In the genomic region with DNA sequence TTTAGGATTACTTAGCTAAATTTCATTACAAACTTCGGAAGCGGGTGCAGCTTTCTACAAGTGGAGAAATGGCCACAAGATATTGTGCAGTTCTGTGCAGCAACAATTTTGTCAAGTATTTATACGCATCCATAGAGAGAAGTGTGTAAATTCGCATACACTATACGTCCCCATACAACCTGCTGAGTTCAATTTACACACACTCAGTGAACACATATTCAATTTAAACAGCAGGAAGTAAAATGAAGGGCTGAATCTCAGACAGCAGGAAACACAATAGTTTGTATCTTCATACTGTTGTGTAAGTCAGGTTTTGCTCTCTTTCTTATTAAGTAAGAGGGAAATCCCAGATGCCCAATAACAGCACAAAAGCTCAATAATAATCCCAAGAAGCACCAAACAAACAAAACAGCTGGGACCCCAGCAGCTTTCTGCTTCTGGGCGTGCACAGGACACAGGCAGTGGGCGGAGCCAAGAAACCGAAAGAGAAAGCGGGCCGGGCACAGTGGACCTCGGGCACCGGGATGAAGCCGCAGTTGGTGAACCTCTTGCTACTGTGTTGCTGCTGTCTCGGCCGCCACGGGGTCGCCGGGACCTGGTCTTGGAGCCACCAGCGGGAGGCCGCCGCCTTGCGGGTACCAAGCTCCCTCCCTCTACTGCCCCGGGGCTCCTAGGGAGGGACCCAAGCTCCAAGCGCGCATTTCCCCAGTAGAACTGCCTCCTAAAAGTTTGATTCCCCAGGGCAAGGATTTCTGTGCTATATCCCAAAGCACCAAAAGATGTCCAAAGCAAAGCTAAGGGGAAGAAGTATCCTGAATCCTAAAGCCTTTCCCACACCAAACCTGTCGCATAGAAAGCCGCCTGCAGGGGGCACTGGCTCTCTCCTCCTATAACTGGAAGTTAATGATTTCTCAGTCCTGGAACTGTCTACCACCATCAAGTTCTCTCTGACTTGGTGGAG, we compare ENCODE assay signal across 8 mouse cellular contexts. TPM values are rescaled to one million over a fixed set of nuclear protein-coding genes. Genes with fewer than 3 reads are reported as not detected.
DNase-seq lines count a peak whose midpoint lies in the region; ATAC-seq and TF ChIP-seq lines count a peak whose summit lies in the region.

A gene (plus strand): TSS at position 461 of the 961 bp plus-strand sequence.

- H3K36me3 ChIP-seq in lung, embryonic 14.5 days (ENCODE audit: insufficient read depth) = no peaks in the 10 kb centered on the region

- peak within 1 kb of the TSS; percentile 79 for H3K4me3 ChIP-seq in lung, embryonic 14.5 days (ENCODE audit: low read depth, low read length)

- TF ChIP-seq CTCF in lung, embryonic 14.5 days (IDR thresholded peaks at IDR 0.05; ENCODE audit: low read depth) = peak; percentile 77

- 10% methylated on average over 27 of the region's 27 CpGs for WGBS in lung, embryonic 14.5 days

- H3K4me1 ChIP-seq in lung, embryonic 14.5 days (ENCODE audit: insufficient read depth) = no peaks in the 10 kb centered on the region

- peak within 1 kb of the TSS; percentile 85 for H3K9ac ChIP-seq in lung, embryonic 14.5 days

- H3K4me2 ChIP-seq in lung, embryonic 14.5 days = peak within 1 kb of the TSS; percentile 54

- H3K27me3 ChIP-seq in lung, embryonic 14.5 days (ENCODE audit: insufficient read depth, low read length) = no peaks in the 10 kb centered on the region

- H3K27ac ChIP-seq in lung, embryonic 14.5 days (ENCODE audit: low read depth) = peak within 1 kb of the TSS; percentile 92

- peak; percentile 96 for ATAC-seq in frontal cortex, adult (ENCODE audit: low TSS enrichment)
- peak; percentile 94 to 97 for ATAC-seq in hematopoietic stem cell, adult 5-6 weeks (replicated peaks in 1 of 2; ENCODE audit: insufficient read depth in 1 of 2, low FRiP score in 2 of 2, low TSS enrichment in 1 of 2, low read depth in 1 of 2, poor library complexity in 2 of 2, severe bottlenecking in 2 of 2)
- ATAC-seq in lung, embryonic 14.5 days (ENCODE audit: insufficient read depth) = peak; percentile 94
- peak; percentile 84 for ATAC-seq in neutrophil, adult 5-6 weeks (ENCODE audit: extremely low read depth, insufficient number of reproducible peaks, low FRiP score, poor library complexity, severe bottlenecking)

- H3K9me3 ChIP-seq in lung, embryonic 14.5 days (ENCODE audit: low read depth, low read length) = no peaks in the 10 kb centered on the region

- peak; percentile 72 for DNase-seq in MEL-GATA-1-ER (ENCODE audit: extremely low read depth, low read depth)
- peak; percentile 90 for DNase-seq in cerebellum, adult 9-10 months
- peak; percentile 77 to 88 for DNase-seq in layer of hippocampus, adult 8-10 months (ENCODE audit: low spot score in 2 of 2)
- peak; percentile 95 for DNase-seq in lung, embryonic 14.5 days
- DNase-seq in testis, postnatal 14 days (ENCODE audit: low spot score) = peak; percentile 81

RNA-seq across cellular contexts. Expression of the gene that starts here (rescaled TPM):
- 24.4 and 24.5 TPM in 2 replicates for total RNA-seq in hematopoietic stem cell, adult 5-6 weeks (2017)
- 10 to 100 TPM; 18.2 to 26.1 (median 22.2) TPM for total RNA-seq in layer of hippocampus, adult 8-10 months (2022)
- polyA plus RNA-seq in lung, embryonic 14.5 days (2014; fragmentation: Nextera tagmentation; extraction: Ambion mirVana) = 15.0 and 15.3 TPM in 2 replicates
- 76.6 and 77.4 TPM in 2 replicates for total RNA-seq in neutrophil, adult 5-6 weeks (2017)

Comparison
In these comparisons a context has a peak if more than half of its experiments do, and no peak if none do; other contexts are left out.
1. Peak in every context shown above with its lines: DNase-seq, ATAC-seq, H3K4me3 ChIP-seq and H3K27ac ChIP-seq.